Mouse (Mus musculus) lung, embryonic 16.5 days (tissue): ENCODE measurements around the gene Jmjd1c. TPM values are rescaled to one million over a fixed set of nuclear protein-coding genes. Genes with fewer than 3 reads are reported as not detected.

Experiments
- ATAC-seq: fragments of 200-750 bp; cut with Nextera tagmentation; 2 replicates; pipeline ENCODE4 v1.8.0; 2017; ENCODE audit warnings: low read depth, mild to moderate bottlenecking, moderate library complexity
- H3K27ac ChIP-seq: fragments of 300-500 bp; sonication (generic); 2 replicates; pipeline ENCODE4 v1.5.1; 2014; ENCODE audit warnings: mild to moderate bottlenecking, control low read depth, low read length
- H3K27me3 ChIP-seq: fragments of 300-500 bp; sonication (generic); 2 replicates; pipeline ENCODE4 v1.6.1; 2014; ENCODE audit warnings: low read depth, low read length, mixed read lengths; ENCODE audit not compliant: control insufficient read depth, insufficient read depth
- H3K36me3 ChIP-seq: fragments of 300-500 bp; sonication (generic); 2 replicates; pipeline ENCODE4 v1.6.1; 2014; ENCODE audit warnings: low read length; ENCODE audit not compliant: control insufficient read depth, insufficient read depth
- H3K4me1 ChIP-seq: fragments of 300-500 bp; sonication (generic); replicated peaks from 2 replicates; pipeline ENCODE4 v1.6.1; 2014; ENCODE audit warnings: low read length, mixed read lengths; ENCODE audit not compliant: control insufficient read depth, insufficient read depth
- H3K4me2 ChIP-seq: fragments of 300-500 bp; sonication (generic); 2 replicates; pipeline ENCODE4 v1.6.1; 2014; ENCODE audit warnings: low read depth, low read length, control low read depth
- H3K4me3 ChIP-seq: fragments of 300-500 bp; sonication (generic); 2 replicates; pipeline ENCODE4 v1.5.1; 2014; ENCODE audit warnings: mild to moderate bottlenecking, low read length, control low read depth
- H3K9ac ChIP-seq: fragments of 300-500 bp; sonication (generic); 2 replicates; pipeline ENCODE4 v1.6.1; 2014; ENCODE audit warnings: low read length, control low read depth
- H3K9me3 ChIP-seq: fragments of 300-500 bp; sonication (generic); 2 replicates; pipeline ENCODE4 v1.6.1; 2016; ENCODE audit warnings: low read length; ENCODE audit not compliant: control insufficient read depth
- WGBS: fragments of 180-500 bp; shearing (Covaris S2); extraction: QIAGEN DNeasy Blood & Tissue Kit; methylation state at CpG from one replicate; pipeline ENCODE4 v1.1.7; 2014; 5-methylcytosine and 5-hydroxymethylcytosine counted together
- polyA plus RNA-seq: library from polyadenylated mRNA; unstranded; fragments of >200 nt; fragmentation: Nextera tagmentation; extraction: Ambion mirVana; gene quantifications from 2 replicates; pipeline ENCODE4 v1.2.1, GENCODE M21; 2015

Gene Jmjd1c
- polyA plus RNA-seq, 1 experiment from 2014 or later, result 28.4 TPM

- Histone ChIP-seq H3K4me2 (no peak overlapping the region), H3K9ac (no peak overlapping the region), H3K36me3 (peaks cover 13% of the 10 kb centered on the region), H3K4me1 (0 out of 2 replicates have a peak, but pooled peaks cover 2% of the 10 kb centered on the region), H3K27ac (no peak overlapping the region), H3K27me3 (no peaks in the 10 kb centered on the region), H3K9me3 (no peaks in the 10 kb centered on the region), H3K4me3 (no peak overlapping the region)
- 80% methylated on average over 3 of the region's 3 CpGs for WGBS
- no peak for ATAC-seq
Observed at GRCm38 (mm10) chr10:67216872-67217271, 120.9 kb downstream of the Jmjd1c start.

- Histone ChIP-seq H3K9me3 (no peaks in the 10 kb centered on the region), H3K27me3 (no peaks in the 10 kb centered on the region), H3K4me2 (no peak overlapping the region), H3K36me3 (peaks cover 13% of the 10 kb centered on the region), H3K27ac (no peak overlapping the region), H3K4me3 (no peak overlapping the region), H3K4me1 (0 out of 2 replicates have a peak, but pooled peaks cover under 1% of the 10 kb centered on the region), H3K9ac (no peak overlapping the region)
- ATAC-seq, result no peak
- WGBS, result 90% methylated on average over 18 of the region's 18 CpGs
Observed at GRCm38 (mm10) chr10:67218873-67219565, 123.1 kb downstream of the Jmjd1c start.

GRCm38 (mm10) chr10:67220251-67220650 lies 124.3 kb downstream of the Jmjd1c start:
- Histone ChIP-seq H3K4me3 (no peak overlapping the region), H3K9me3 (no peaks in the 10 kb centered on the region), H3K9ac (no peak overlapping the region), H3K27ac (no peak overlapping the region), H3K27me3 (no peaks in the 10 kb centered on the region), H3K4me2 (no peak overlapping the region), H3K4me1 (no peaks in the 10 kb centered on the region), H3K36me3 (peaks cover 23% of the 10 kb centered on the region)
- 59% methylated on average over 4 of the region's 4 CpGs for WGBS
- peak; percentile 71 for ATAC-seq

DNA sequence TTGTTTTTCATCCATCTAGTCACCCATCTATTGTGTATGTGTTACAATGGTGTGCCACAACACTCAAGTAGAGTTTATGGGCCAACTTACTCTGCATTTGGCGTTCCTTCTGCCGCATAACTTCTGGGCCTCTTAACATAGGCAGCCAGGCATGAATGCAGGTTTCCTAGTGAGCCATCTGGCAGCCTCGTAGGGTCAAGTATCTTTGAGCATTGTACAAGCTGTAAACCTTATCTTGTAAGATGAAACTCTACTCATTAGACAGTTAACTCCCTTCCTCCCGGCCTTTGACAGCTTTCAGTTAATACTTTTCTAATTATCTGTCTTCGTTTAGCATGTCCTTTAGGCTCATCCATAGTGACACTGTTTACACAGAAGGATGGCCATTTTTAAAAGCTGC lies 125.4 kb downstream of the Jmjd1c start:
- Histone ChIP-seq H3K9me3 (no peaks in the 10 kb centered on the region), H3K4me2 (no peak overlapping the region), H3K36me3 (peaks cover 26% of the 10 kb centered on the region), H3K4me1 (no peaks in the 10 kb centered on the region; the same call in 1 of the 2 replicates), H3K27me3 (no peaks in the 10 kb centered on the region), H3K4me3 (no peak overlapping the region), H3K9ac (no peak overlapping the region), H3K27ac (no peak overlapping the region)
- WGBS, result 49% methylated on average over 5 of the region's 5 CpGs
- ATAC-seq, result no peak

GRCm38 (mm10) chr10:67223942-67224341 lies 128.0 kb downstream of the Jmjd1c start:
- no peaks in the 10 kb centered on the region for H3K27me3 ChIP-seq

DNA sequence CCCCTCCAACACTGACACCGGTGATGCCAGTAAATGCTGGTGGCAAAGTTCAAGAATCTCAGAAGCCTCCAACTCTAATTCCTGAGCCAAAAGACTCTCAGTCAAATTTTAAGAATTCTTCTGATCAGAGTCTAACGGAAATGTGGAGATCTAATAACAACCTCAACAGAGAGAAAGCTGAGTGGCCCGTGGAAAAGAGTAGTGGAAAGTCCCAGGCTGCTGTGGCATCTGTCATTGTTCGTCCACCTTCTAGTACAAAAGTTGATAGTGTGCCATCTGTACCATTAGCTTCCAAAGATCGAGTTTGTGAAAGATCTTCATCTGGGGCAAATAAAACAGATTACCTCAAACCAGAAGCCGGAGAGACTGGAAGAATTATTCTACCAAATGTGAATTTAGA lies 129.6 kb downstream of the Jmjd1c start:
- Histone ChIP-seq H3K9me3 (no peaks in the 10 kb centered on the region), H3K27me3 (no peaks in the 10 kb centered on the region), H3K4me1 (no peaks in the 10 kb centered on the region; the same call in 1 of the 2 replicates), H3K27ac (peak overlapping the region; percentile 23), H3K36me3 (peaks cover 20% of the 10 kb centered on the region), H3K9ac (no peak overlapping the region), H3K4me2 (no peak overlapping the region), H3K4me3 (no peak overlapping the region)
- WGBS, result 84% methylated on average over 6 of the region's 6 CpGs
- ATAC-seq, result no peak

More at GRCm38 (mm10) chr10:67223942-67224341, 128.0 kb downstream of the Jmjd1c start:
- H3K9me3 ChIP-seq, result no peaks in the 10 kb centered on the region
- no peaks in the 10 kb centered on the region; the same call in 1 of the 2 replicates for H3K4me1 ChIP-seq
- H3K4me3 ChIP-seq, result no peak overlapping the region
- no peak overlapping the region for H3K9ac ChIP-seq
- no peak overlapping the region for H3K4me2 ChIP-seq
- H3K27ac ChIP-seq, result no peak overlapping the region
- 67% methylated on average over 3 of the region's 4 CpGs for WGBS
- peaks cover 29% of the 10 kb centered on the region for H3K36me3 ChIP-seq
- ATAC-seq, result no peak

- Histone ChIP-seq H3K36me3 (peaks cover 22% of the 10 kb centered on the region), H3K27me3 (no peaks in the 10 kb centered on the region), H3K4me3 (no peak overlapping the region), H3K27ac (peak overlapping the region; percentile 23), H3K4me1 (no peaks in the 10 kb centered on the region; the same call in 1 of the 2 replicates), H3K4me2 (no peak overlapping the region), H3K9ac (no peak overlapping the region), H3K9me3 (no peaks in the 10 kb centered on the region)
- 47% methylated on average over 7 of the region's 7 CpGs for WGBS
- ATAC-seq, result peak; percentile 78
Observed at GRCm38 (mm10) chr10:67226109-67226508, 130.2 kb downstream of the Jmjd1c start.

DNA sequence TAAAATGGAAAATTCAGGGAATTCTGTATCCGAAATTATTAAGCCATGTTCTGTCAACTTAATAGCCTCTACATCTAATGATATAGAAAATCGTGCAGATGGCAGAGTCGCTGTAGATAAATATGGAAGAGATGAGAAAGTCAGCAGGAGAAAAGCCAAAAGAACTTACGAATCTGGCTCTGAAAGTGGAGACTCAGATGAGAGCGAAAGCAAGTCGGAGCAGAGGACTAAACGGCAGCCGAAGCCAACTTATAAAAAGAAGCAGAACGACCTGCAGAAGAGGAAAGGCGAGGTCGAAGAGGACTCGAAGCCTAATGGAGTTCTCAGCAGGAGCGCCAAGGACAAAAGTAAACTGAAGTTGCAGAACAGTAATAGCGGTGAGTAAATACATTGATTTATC lies 130.6 kb downstream of the Jmjd1c start:
- Histone ChIP-seq H3K4me2 (no peak overlapping the region), H3K4me3 (no peak overlapping the region), H3K27me3 (no peaks in the 10 kb centered on the region), H3K9ac (no peak overlapping the region), H3K27ac (peak overlapping the region; percentile 23; the same call in 1 of the 2 replicates), H3K4me1 (no peaks in the 10 kb centered on the region; the same call in 1 of the 2 replicates), H3K9me3 (no peaks in the 10 kb centered on the region), H3K36me3 (peaks cover 22% of the 10 kb centered on the region)
- ATAC-seq, result no peak
- 72% methylated on average over 14 of the region's 14 CpGs for WGBS

- H3K4me1 ChIP-seq, result no peaks in the 10 kb centered on the region; the same call in 1 of the 2 replicates
- no peak overlapping the region for H3K4me2 ChIP-seq
- no peak for ATAC-seq
- no peaks in the 10 kb centered on the region for H3K9me3 ChIP-seq
- WGBS, result 72% methylated on average over 6 of the region's 6 CpGs
- H3K27ac ChIP-seq, result no peak overlapping the region
- peaks cover 27% of the 10 kb centered on the region for H3K36me3 ChIP-seq
- H3K9ac ChIP-seq, result no peak overlapping the region
- no peak overlapping the region for H3K4me3 ChIP-seq
- H3K27me3 ChIP-seq, result no peaks in the 10 kb centered on the region
Observed at GRCm38 (mm10) chr10:67230439-67230838, 134.5 kb downstream of the Jmjd1c start.
